Mouse (Mus musculus) neural tube, embryonic 12.5 days (tissue): ENCODE results near the gene Olfr983. TPM values are rescaled to one million over a fixed set of nuclear protein-coding genes. Genes with fewer than 3 reads are reported as not detected.

Source experiments
- polyA plus RNA-seq: library from polyadenylated mRNA; unstranded; fragments of >200 nt; fragmentation: Nextera tagmentation; extraction: Ambion mirVana; gene quantifications from 2 replicates; pipeline ENCODE4 v1.2.1, GENCODE M21; 2016

Olfr983 gene
- polyA plus RNA-seq, 1 experiment from 2014 or later = not detected

Other genes starting within 250 kb of the Olfr983 start
- gene Olfr972, start 227.2 kb downstream of the Olfr983 start, polyA plus RNA-seq = not detected in 2 replicates
- not detected in 2 replicates for gene Olfr229, start 186.3 kb downstream of the Olfr983 start, polyA plus RNA-seq
- not detected in 2 replicates for gene Olfr974, start 156.1 kb downstream of the Olfr983 start, polyA plus RNA-seq
- 0.11 TPM in 1 of 2 replicates, not detected in the other for gene Olfr975, start 141.5 kb downstream of the Olfr983 start, polyA plus RNA-seq
- not detected in 2 replicates for gene Olfr976, start 132.5 kb downstream of the Olfr983 start, polyA plus RNA-seq
- not detected in 2 replicates for gene Olfr978, start 101.5 kb downstream of the Olfr983 start, polyA plus RNA-seq
- gene Olfr979, start 90.1 kb downstream of the Olfr983 start, polyA plus RNA-seq = not detected in 2 replicates
- gene Olfr980, start 84.0 kb downstream of the Olfr983 start, polyA plus RNA-seq = not detected in 2 replicates
- gene Olfr981, start 72.1 kb downstream of the Olfr983 start, polyA plus RNA-seq = not detected in 2 replicates
- not detected in 2 replicates for gene Olfr982, start 19.8 kb downstream of the Olfr983 start, polyA plus RNA-seq
- not detected in 2 replicates for gene Olfr984, start 20.6 kb upstream of the Olfr983 start, polyA plus RNA-seq
- not detected in 2 replicates for gene Olfr985, start 36.6 kb upstream of the Olfr983 start, polyA plus RNA-seq
- gene Tmem225, start 54.5 kb upstream of the Olfr983 start, polyA plus RNA-seq = not detected in 2 replicates
- not detected in 2 replicates for gene Olfr986, start 87.3 kb upstream of the Olfr983 start, polyA plus RNA-seq
- gene Zfp202, start 98.7 kb upstream of the Olfr983 start, polyA plus RNA-seq = 8.1 and 8.9 TPM in 2 replicates
- 53.8 and 61.0 TPM in 2 replicates for gene Scn3b, start 175.6 kb upstream of the Olfr983 start, polyA plus RNA-seq